Mouse (Mus musculus): ENCODE results near the gene Gpatch1.
"Not testable (repeated sequence)": the region's sequence is repeated elsewhere in the genome, so short reads cannot be mapped to it uniquely, and the experiment has no call there.

GRCm38 (mm10) chr7:35319221-35319620 is 981 bp upstream of the Gpatch1 start:
- not testable (repeated sequence) for TF ChIP-seq CTCF (conservative IDR thresholded peaks at IDR 0.05; ENCODE audit: low read length); POU5F1 (IDR thresholded peaks at IDR 0.05; ENCODE audit: borderline replicate concordance, low read length); NANOG (IDR thresholded peaks at IDR 0.05; ENCODE audit: borderline replicate concordance, low read length)
